In genomic region chr11:88620158-88620973, GRCm38 (mm10) we compare ENCODE assay signal across 8 mouse cellular contexts.
DNase-seq lines count a peak whose midpoint lies in the region; ATAC-seq and TF ChIP-seq lines count a peak whose summit lies in the region.

No protein-coding gene starts in this region.

- WGBS in spleen, adult 2 months, result 26% methylated on average over 15 of the region's 15 CpGs
- 9% methylated on average over 15 of the region's 15 CpGs for WGBS in embryonic facial prominence, embryonic 13.5 days
- 15% methylated on average over 15 of the region's 15 CpGs for WGBS in heart, embryonic 12.5 days
- 46% methylated on average over 15 of the region's 15 CpGs for WGBS in liver, embryonic 12.5 days (ENCODE audit: insufficient replicate concordance)

- peak; percentile 41 to 72 for DNase-seq in spleen, adult 2 months (ENCODE audit: low read depth in 1 of 2, low spot score in 2 of 2)
- DNase-seq in spleen, adult 12 weeks (ENCODE audit: low spot score), result no peak
- peak; percentile 67 for DNase-seq in kidney, postnatal 10 days
- DNase-seq in ovary, postnatal 10 days (ENCODE audit: low spot score), result no peak

- no peaks in the 10 kb centered on the region for H3K9me3 ChIP-seq in embryonic facial prominence, embryonic 13.5 days
- H3K9me3 ChIP-seq in heart, embryonic 12.5 days (replicated peaks), result no peaks in the 10 kb centered on the region
- H3K9me3 ChIP-seq in liver, embryonic 12.5 days (replicated peaks), result no peaks in the 10 kb centered on the region

- H3K4me3 ChIP-seq in spleen, adult 2 months (ENCODE audit: extremely low read depth, insufficient read depth, insufficient read length), result peak overlapping the region; percentile 32; the same call in 1 of the 2 replicates
- H3K4me3 ChIP-seq in embryonic facial prominence, embryonic 13.5 days, result no peak overlapping the region
- H3K4me3 ChIP-seq in heart, embryonic 12.5 days, result no peak overlapping the region
- H3K4me3 ChIP-seq in liver, embryonic 12.5 days, result no peak overlapping the region

- H3K27me3 ChIP-seq in spleen, adult 2 months (ENCODE audit: control insufficient read depth, insufficient read depth, low read length), result no peaks in the 10 kb centered on the region
- H3K27me3 ChIP-seq in embryonic facial prominence, embryonic 13.5 days, result no peaks in the 10 kb centered on the region
- H3K27me3 ChIP-seq in heart, embryonic 12.5 days (replicated peaks), result no peaks in the 10 kb centered on the region
- no peaks in the 10 kb centered on the region for H3K27me3 ChIP-seq in liver, embryonic 12.5 days (replicated peaks)

- H3K4me1 ChIP-seq in spleen, adult 2 months (ENCODE audit: control insufficient read depth, insufficient read depth, insufficient read length), result peaks cover 36% of the 10 kb centered on the region
- peaks cover 61% of the 10 kb centered on the region for H3K4me1 ChIP-seq in embryonic facial prominence, embryonic 13.5 days
- H3K4me1 ChIP-seq in heart, embryonic 12.5 days (replicated peaks), result peaks cover 80% of the 10 kb centered on the region
- peaks cover 68% of the 10 kb centered on the region for H3K4me1 ChIP-seq in liver, embryonic 12.5 days

- no peak overlapping the region for H3K9ac ChIP-seq in embryonic facial prominence, embryonic 13.5 days
- no peak overlapping the region for H3K9ac ChIP-seq in heart, embryonic 12.5 days
- H3K9ac ChIP-seq in liver, embryonic 12.5 days, result no peak overlapping the region

- peak overlapping the region; percentile 26; the same call in 1 of the 2 replicates for H3K4me2 ChIP-seq in embryonic facial prominence, embryonic 13.5 days
- H3K4me2 ChIP-seq in heart, embryonic 12.5 days, result peak overlapping the region; percentile 46
- peak overlapping the region; percentile 22; the same call in 1 of the 2 replicates for H3K4me2 ChIP-seq in liver, embryonic 12.5 days

- ATAC-seq in embryonic facial prominence, embryonic 13.5 days (ENCODE audit: insufficient number of reproducible peaks, insufficient read depth, low FRiP score, low TSS enrichment, low read depth), result no peak
- ATAC-seq in heart, embryonic 12.5 days (ENCODE audit: insufficient number of reproducible peaks, low FRiP score), result no peak
- no peak for ATAC-seq in liver, embryonic 12.5 days
- ATAC-seq in neutrophil, adult 5-6 weeks (ENCODE audit: extremely low read depth, insufficient number of reproducible peaks, low FRiP score, poor library complexity, severe bottlenecking), result 0 out of 2 replicates have a peak, but pooled peaks have one; percentile 8

- no peaks in the 10 kb centered on the region for H3K36me3 ChIP-seq in spleen, adult 2 months (ENCODE audit: control insufficient read depth, insufficient read depth, low read length)
- no peaks in the 10 kb centered on the region for H3K36me3 ChIP-seq in embryonic facial prominence, embryonic 13.5 days
- H3K36me3 ChIP-seq in heart, embryonic 12.5 days, result peaks cover 5% of the 10 kb centered on the region; the same call in 1 of the 2 replicates
- peaks cover 4% of the 10 kb centered on the region; the same call in 1 of the 2 replicates for H3K36me3 ChIP-seq in liver, embryonic 12.5 days

- TF ChIP-seq CTCF in spleen, adult 2 months (IDR thresholded peaks at IDR 0.05; ENCODE audit: extremely low read depth, insufficient read depth, insufficient read length, insufficient replicate concordance), result no peak

- peak overlapping the region; percentile 96 for H3K27ac ChIP-seq in spleen, adult 2 months (ENCODE audit: insufficient read depth, low read length)
- peak overlapping the region; percentile 28; the same call in 1 of the 2 replicates for H3K27ac ChIP-seq in embryonic facial prominence, embryonic 13.5 days
- peak overlapping the region; percentile 70 for H3K27ac ChIP-seq in heart, embryonic 12.5 days (ENCODE audit: poor library complexity, severe bottlenecking)
- no peak overlapping the region for H3K27ac ChIP-seq in liver, embryonic 12.5 days

- TF ChIP-seq POLR2A in spleen, adult 2 months (IDR thresholded peaks at IDR 0.05; ENCODE audit: low read depth, low read length), result no peak; the same call in 1 of the 2 replicates

Comparison
In these comparisons a context has a peak if more than half of its experiments do, and no peak if none do; other contexts are left out.
1. DNase-seq: peak in spleen, adult 2 months (2 of 2) and kidney, postnatal 10 days (single experiment); none in spleen, adult 12 weeks (single experiment) and ovary, postnatal 10 days (single experiment).
2. Peak in every context shown above with its lines, with median percentiles within 50 percentile points of each other: H3K4me2 ChIP-seq.